ENCODE assay signal across 8 mouse cellular contexts in genomic region chr17:71474128-71474527, GRCm38 (mm10). TPM values are rescaled to one million over a fixed set of nuclear protein-coding genes. Genes with fewer than 3 reads are reported as not detected.
DNase-seq lines count a peak whose midpoint lies in the region; ATAC-seq and TF ChIP-seq lines count a peak whose summit lies in the region.

No protein-coding gene starts in this region.

- peak overlapping the region in 1 of 2 experiments; percentile 92; a peak in 2 of 4 replicates for H3K27ac ChIP-seq in heart, embryonic 14.5 days (replicated peaks in 1 of 2; ENCODE audit: control insufficient read depth in 1 of 2, insufficient read depth in 1 of 2, low read depth in 2 of 2, low read length in 2 of 2)
- H3K27ac ChIP-seq in liver, embryonic 12.5 days = peak overlapping the region; percentile 95

- no peaks in the 10 kb centered on the region for H3K27me3 ChIP-seq in heart, embryonic 14.5 days (ENCODE audit: control insufficient read depth, insufficient read depth, low read length)
- H3K27me3 ChIP-seq in E14TG2a.4 (ENCODE audit: insufficient read depth, low read length) = peaks cover 15% of the 10 kb centered on the region
- H3K27me3 ChIP-seq in erythroblast, embryonic 14.5 days (ENCODE audit: control insufficient read depth) = no peaks in the 10 kb centered on the region
- no peaks in the 10 kb centered on the region for H3K27me3 ChIP-seq in liver, embryonic 12.5 days (replicated peaks)

- H3K9me3 ChIP-seq in heart, embryonic 14.5 days (ENCODE audit: control insufficient read depth, low read length) = no peaks in the 10 kb centered on the region
- no peaks in the 10 kb centered on the region for H3K9me3 ChIP-seq in E14TG2a.4 (ENCODE audit: low read length)
- H3K9me3 ChIP-seq in erythroblast, embryonic 14.5 days (ENCODE audit: control insufficient read depth, low read length) = no peaks in the 10 kb centered on the region
- H3K9me3 ChIP-seq in liver, embryonic 12.5 days (replicated peaks) = no peaks in the 10 kb centered on the region

- H3K4me3 ChIP-seq in heart, embryonic 14.5 days (ENCODE audit: control insufficient read depth in 1 of 2, insufficient read depth in 1 of 2, low read depth in 1 of 2, low read length in 2 of 2) = peak overlapping the region; percentile 86 to 91
- H3K4me3 ChIP-seq in E14TG2a.4 (replicated peaks; ENCODE audit: low read length) = peak overlapping the region; percentile 95
- peak overlapping the region; percentile 70 for H3K4me3 ChIP-seq in erythroblast, embryonic 14.5 days (replicated peaks)
- H3K4me3 ChIP-seq in liver, embryonic 12.5 days = peak overlapping the region; percentile 86

- no peak for TF ChIP-seq CTCF in E14TG2a.4 (conservative IDR thresholded peaks at IDR 0.05; ENCODE audit: low read length)

- peak overlapping the region; percentile 90 for H3K4me2 ChIP-seq in heart, embryonic 14.5 days (ENCODE audit: low read length)
- H3K4me2 ChIP-seq in liver, embryonic 12.5 days = peak overlapping the region; percentile 93

- no peaks in the 10 kb centered on the region for H3K36me3 ChIP-seq in heart, embryonic 14.5 days (ENCODE audit: control insufficient read depth, insufficient read depth, low read length)
- peaks cover 3% of the 10 kb centered on the region; the same call in 1 of the 2 replicates for H3K36me3 ChIP-seq in E14TG2a.4 (ENCODE audit: insufficient read depth, low read length)
- peaks cover 17% of the 10 kb centered on the region for H3K36me3 ChIP-seq in erythroblast, embryonic 14.5 days (ENCODE audit: control insufficient read depth)
- 0 out of 2 replicates have a peak, but pooled peaks cover 2% of the 10 kb centered on the region for H3K36me3 ChIP-seq in liver, embryonic 12.5 days

- DNase-seq in heart, adult 9 months (ENCODE audit: low spot score in 2 of 2) = no peak
- no peak for DNase-seq in natural killer cell, adult 2 months (ENCODE audit: low spot score in 2 of 2)
- DNase-seq in layer of hippocampus, adult 9-10 months (ENCODE audit: low spot score) = no peak

- peak overlapping the region; percentile 84 for H3K9ac ChIP-seq in heart, embryonic 14.5 days (ENCODE audit: low read length)
- H3K9ac ChIP-seq in liver, embryonic 12.5 days = peak overlapping the region; percentile 93

- ATAC-seq in heart, embryonic 14.5 days (ENCODE audit: insufficient number of reproducible peaks, insufficient read depth, low FRiP score, low read depth) = no peak
- ATAC-seq in liver, embryonic 12.5 days = no peak
- no peak for ATAC-seq in activated CD4-positive, CD25-positive, alpha-beta regulatory T cell, adult 4 months

- H3K4me1 ChIP-seq in heart, embryonic 14.5 days (ENCODE audit: control insufficient read depth in 2 of 2, insufficient read depth in 2 of 2, low read length in 2 of 2) = peaks cover 3 to 8% of the 10 kb centered on the region in 2 experiments
- peaks cover 46% of the 10 kb centered on the region for H3K4me1 ChIP-seq in E14TG2a.4 (replicated peaks; ENCODE audit: low read depth, low read length)
- peaks cover 35% of the 10 kb centered on the region for H3K4me1 ChIP-seq in erythroblast, embryonic 14.5 days (ENCODE audit: control insufficient read depth)
- peaks cover 43% of the 10 kb centered on the region for H3K4me1 ChIP-seq in liver, embryonic 12.5 days

- WGBS in heart, embryonic 14.5 days = 11% methylated on average over 8 of the region's 8 CpGs
- WGBS in liver, embryonic 12.5 days (ENCODE audit: insufficient replicate concordance) = 10% methylated on average over 8 of the region's 8 CpGs

RNA-seq across cellular contexts. Expression of gene Smchd1, which starts 1.0 kb away (rescaled TPM):
- polyA plus RNA-seq in heart, embryonic 14.5 days (2014; fragmentation: Nextera tagmentation; extraction: Ambion mirVana) = 41.7 and 49.1 TPM in 2 replicates
- 0.19 and 0.27 TPM in 2 replicates for polyA plus RNA-seq in erythroblast, embryonic 14.5 days (2012)
- polyA plus RNA-seq in liver, embryonic 12.5 days (2016; fragmentation: Nextera tagmentation; extraction: Ambion mirVana) = 49.4 and 50.1 TPM in 2 replicates
- polyA plus RNA-seq in activated CD4-positive, CD25-positive, alpha-beta regulatory T cell, adult 4 months (2017; shearing (Covaris generic)) = 10 to 100 TPM; 77.1 to 98.8 TPM

RNA-seq across cellular contexts. Expression of gene Gm4707, which starts 14.4 kb away (rescaled TPM):
- 3.4 and 3.7 TPM in 2 replicates for polyA plus RNA-seq in heart, embryonic 14.5 days (2014; fragmentation: Nextera tagmentation; extraction: Ambion mirVana)
- 0.02 and 0.10 TPM in 2 replicates for polyA plus RNA-seq in erythroblast, embryonic 14.5 days (2012)
- 1.7 and 2.8 TPM in 2 replicates for polyA plus RNA-seq in liver, embryonic 12.5 days (2016; fragmentation: Nextera tagmentation; extraction: Ambion mirVana)
- 10 to 100 TPM; 17.1 to 19.9 TPM for polyA plus RNA-seq in activated CD4-positive, CD25-positive, alpha-beta regulatory T cell, adult 4 months (2017; shearing (Covaris generic))

RNA-seq across cellular contexts. Expression of gene Ndc80, which starts 52.5 kb away (rescaled TPM):
- polyA plus RNA-seq in heart, embryonic 14.5 days (2014; fragmentation: Nextera tagmentation; extraction: Ambion mirVana) = 31.7 and 35.2 TPM in 2 replicates
- polyA plus RNA-seq in erythroblast, embryonic 14.5 days (2012) = 1.2 and 2.4 TPM in 2 replicates
- polyA plus RNA-seq in liver, embryonic 12.5 days (2016; fragmentation: Nextera tagmentation; extraction: Ambion mirVana) = 37.7 and 39.0 TPM in 2 replicates
- 10 to 100 TPM; 23.7 to 24.7 TPM for polyA plus RNA-seq in activated CD4-positive, CD25-positive, alpha-beta regulatory T cell, adult 4 months (2017; shearing (Covaris generic))

Comparison
In these comparisons a context has a peak if more than half of its experiments do, and no peak if none do; other contexts are left out.
1. RNA of gene Smchd1, which starts 1.0 kb away (polyA plus RNA-seq): 77.1 to 98.8 TPM in activated CD4-positive, CD25-positive, alpha-beta regulatory T cell, adult 4 months, 49.4 to 50.1 TPM in liver, embryonic 12.5 days and 41.7 to 49.1 TPM in heart, embryonic 14.5 days; 0.19 to 0.27 TPM in erythroblast, embryonic 14.5 days; every median in the first group is over 10 times any median in the second.
2. Peak in every context shown above with its lines, with median percentiles within 50 percentile points of each other: H3K4me3 ChIP-seq.